Mouse (Mus musculus): ENCODE measurements around the gene Psat1.

The Psat1 gene

DNA sequence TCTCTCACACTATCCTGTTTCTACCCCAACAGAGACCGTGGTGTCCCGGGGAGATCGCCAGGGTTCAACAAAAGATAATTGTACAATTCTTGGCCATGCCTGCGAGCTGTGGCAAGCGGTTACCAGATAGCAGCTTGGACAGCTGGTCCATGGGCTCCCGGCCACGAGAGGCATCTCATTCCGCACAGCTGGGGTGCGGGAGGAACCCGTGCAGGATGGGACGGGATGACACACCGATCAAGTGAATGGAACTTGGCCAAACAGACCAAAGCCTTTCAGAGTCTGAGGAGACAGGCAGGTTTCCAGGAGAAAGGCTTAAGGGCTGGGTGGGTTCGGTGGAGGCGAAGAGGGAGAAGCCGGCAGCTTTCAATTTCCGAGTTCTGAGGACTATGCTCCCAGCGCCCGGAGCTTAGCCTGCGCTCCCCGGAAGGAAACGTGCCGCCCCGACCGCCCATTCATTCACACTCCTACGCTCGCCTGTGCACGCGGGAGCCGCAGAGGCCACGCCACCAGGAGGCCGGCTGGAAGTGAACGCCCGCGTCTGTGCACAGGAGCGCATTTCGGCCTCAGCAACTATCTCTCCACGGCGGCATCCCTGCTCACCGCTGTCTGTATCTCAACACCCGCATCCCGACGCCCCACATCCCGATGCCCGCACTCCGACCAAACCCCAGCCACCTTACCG is 22.8 kb downstream of the Psat1 start:
- peak; percentile 11 for DNase-seq (ENCODE audit: low spot score)

DNA sequence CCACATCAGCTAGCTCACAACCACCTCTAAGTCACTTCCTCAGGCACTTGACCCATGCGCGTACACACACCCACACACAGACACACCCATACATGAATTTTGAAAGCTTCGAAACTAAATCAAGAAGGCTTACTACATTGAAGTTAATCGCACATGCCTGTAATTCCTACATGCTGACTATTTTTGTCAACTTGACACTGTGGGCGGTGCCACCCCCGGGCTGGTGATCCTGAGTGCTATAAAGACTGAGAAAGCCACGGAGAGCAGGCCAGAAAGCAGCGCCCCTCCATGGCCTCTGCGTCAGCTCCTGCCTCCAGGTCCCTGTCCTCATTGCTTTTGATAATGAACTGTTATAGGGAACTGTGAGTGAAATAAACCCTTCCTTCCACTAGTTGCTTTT is 23.7 kb downstream of the Psat1 start:
- peak; percentile 14 for DNase-seq (ENCODE audit: low spot score)

GRCm38 (mm10) chr19:15919336-15919735 is 27.8 kb downstream of the Psat1 start:
- DNase-seq (ENCODE audit: low spot score) = no peak

- no peak for DNase-seq (ENCODE audit: low spot score)
These were observed 29.0 kb downstream of the Psat1 start for GRCm38 (mm10) chr19:15918111-15918510.

- DNase-seq (ENCODE audit: low spot score) = no peak
These were observed 33.7 kb downstream of the Psat1 start for GRCm38 (mm10) chr19:15913249-15913997.

DNA sequence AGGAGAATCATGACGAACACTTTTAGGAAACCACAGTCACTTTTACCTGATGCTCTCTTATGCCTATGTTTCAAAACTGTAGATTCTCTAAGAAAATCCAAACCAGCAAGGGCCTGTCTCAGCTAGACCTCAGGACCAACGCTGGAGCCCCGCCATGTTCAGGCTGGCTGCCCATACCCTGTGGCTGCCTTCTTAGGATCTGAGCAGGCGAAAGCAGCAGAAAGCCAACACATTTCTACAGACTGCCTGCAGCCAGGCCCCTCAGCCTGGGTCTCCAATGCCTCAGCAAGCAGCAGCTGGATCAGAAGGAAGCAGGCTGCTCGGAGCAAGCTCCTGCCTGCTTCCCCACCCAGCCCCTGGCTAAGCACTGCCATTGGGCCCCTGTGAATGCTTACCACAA is 35.7 kb downstream of the Psat1 start:
- no peak for DNase-seq (ENCODE audit: low spot score)

DNA sequence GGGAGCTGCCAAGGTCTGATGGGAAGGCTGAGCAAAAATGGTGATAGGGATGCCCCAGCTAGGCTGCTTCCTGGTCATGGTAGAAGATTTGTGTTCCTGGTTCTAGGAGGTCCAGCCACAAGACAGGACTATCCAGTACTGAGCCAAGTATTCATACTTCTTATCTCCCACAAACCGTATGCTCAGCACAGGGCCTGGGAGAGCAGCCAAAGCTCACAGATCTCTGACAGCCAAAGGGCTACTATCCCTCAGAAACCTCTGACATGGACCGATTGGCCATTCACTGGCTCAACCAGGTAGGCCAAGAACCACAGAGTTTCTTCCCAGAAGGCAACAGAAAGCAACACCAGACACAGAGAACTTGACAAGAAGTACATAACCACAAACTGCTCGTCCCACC is 36.1 kb downstream of the Psat1 start:
- DNase-seq (ENCODE audit: low spot score) = no peak

DNA sequence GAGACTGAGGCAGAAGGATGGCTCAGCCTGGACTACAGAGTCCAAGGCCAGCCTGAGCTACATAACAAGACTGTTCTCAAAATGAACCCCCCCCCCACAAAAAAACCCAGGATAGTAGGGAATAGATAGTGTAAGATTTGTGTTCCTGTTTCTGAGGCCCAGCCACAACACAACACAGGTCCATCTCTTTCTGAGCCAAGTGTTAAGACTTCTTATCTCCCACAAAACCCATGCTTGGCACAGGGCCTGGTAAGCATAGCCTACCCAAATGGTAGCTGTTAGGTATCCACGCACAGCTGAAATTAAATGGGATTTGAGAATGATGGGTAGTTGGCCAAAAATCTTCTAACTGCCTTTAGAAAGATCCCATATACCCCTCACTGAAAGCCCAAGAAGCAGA is 36.6 kb downstream of the Psat1 start:
- DNase-seq (ENCODE audit: low spot score) = no peak

DNA sequence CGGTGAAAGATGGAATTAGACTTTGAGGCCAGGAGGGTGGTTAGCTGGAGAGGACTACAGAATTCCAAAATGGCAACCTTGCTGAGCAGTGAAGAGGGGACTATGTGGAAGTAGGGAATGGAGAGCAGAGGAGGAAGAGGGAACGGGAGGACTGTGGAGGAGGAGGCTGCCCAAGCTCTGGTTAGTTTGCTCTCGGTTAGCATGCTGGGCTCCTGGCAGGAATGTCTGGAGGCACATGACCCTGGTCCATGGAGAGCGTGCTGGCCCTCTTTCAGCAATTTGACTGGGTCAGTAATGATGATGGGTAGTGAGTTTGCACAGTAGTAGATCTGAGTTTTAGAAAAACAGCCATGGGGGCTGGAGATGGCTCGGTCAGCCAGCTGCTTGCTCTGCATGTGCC is 39.1 kb downstream of the Psat1 start:
- DNase-seq (ENCODE audit: low spot score) = no peak

- no peak for DNase-seq (ENCODE audit: low spot score)
These were observed 42.4 kb downstream of the Psat1 start for GRCm38 (mm10) chr19:15904734-15905133.

DNA sequence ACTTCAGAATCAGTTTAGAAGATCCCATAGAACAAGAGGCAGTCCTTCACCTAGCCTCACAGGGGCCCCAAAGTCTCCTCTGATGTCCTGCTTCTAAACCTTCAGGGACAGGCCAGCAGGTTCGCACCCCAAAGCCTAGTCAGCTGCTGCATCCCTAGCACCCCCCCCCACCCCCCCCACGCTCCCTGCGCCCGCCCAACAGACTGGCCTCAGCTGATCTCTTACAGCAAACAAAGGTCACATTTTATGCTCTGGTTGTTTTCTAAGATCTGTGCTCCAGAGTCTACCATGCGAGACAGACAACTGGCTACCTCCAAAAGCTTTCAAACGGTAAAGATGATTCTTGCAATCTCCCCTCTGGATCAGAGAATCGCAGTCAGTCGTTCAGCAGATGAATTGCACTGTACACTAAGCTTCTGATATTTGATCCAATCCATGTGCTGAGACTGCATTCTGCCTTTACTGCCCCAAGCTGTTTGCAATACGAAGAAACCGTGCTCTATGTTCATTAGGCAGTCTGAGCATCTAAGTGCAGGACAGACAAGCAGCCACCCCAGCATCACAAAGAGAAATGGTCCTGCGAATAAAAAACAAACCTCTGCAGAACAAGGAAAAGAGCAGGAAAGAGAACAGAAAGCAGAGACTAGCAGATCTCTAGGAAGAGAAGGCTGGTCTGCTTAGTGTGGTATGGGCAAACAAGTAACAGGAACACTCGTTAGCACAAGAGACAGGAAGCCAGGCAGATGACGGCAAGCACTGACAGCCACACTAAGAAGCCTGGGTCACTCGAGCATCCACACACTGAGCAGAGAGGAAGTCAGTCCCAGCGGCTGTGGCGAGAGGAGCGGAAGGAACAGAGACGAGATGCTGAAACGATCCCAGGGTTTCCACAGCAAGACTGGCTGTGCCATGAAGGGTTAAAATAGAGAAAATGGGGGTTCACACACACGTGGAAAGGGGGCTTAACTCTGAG is 43.3 kb downstream of the Psat1 start:
- DNase-seq (ENCODE audit: low spot score) = no peak

DNA sequence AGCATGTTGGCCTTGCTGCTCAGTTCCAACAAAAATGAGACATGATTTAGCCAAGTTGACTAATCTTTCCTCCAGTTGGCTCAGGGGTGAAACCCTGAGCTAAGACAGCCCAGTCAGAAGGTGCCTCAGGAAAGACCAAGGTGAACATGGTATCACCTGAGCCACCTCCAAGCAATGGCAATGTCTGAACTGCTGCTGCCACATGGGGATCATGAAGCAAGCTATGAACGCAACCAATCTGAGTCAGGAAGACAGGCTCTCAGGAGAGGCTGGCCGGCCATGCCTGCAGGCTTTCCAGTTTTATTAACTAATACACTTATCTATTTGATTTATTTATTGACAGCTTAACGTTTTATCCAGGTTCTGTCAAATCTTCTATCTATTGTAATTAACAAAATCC is 51.5 kb downstream of the Psat1 start:
- DNase-seq (ENCODE audit: low spot score) = no peak

DNA sequence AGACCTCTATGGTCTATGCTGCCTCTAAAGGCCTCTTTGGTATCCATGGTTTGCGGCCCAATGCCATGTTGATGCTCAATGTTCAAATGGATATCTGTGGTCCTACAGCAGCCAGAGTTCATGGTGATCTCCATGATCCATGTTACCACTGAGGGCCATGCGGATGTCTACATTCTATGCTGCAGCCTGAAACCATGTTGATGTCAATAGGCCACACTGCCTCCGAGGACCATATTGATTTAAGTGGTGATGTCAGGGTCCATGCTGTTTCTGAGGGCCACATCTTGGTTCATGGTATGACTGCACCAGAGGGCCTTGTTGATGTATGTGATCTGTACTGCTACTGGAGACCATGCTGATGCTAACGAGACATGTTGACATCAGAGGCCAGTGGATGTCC is 55.0 kb downstream of the Psat1 start:
- DNase-seq (ENCODE audit: low spot score) = no peak

DNA sequence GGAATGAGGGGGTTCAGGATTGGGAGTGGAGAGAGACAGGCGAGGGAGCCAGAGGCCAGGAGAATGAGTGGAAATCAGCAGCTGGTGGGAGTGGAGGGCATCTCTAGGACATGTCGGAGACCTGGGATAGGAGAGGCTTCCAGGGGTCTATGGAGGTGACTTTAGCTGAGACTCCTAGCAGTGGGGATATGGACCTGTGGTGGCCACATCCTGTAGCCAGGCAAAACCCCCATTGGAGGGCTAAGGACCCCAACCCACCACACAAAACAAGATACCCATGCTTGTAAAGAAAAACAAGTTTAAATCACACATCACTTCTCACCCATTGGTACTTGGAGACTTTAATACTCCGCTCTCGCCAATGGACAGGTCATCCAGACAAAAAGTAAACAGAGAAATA is 58.7 kb downstream of the Psat1 start:
- DNase-seq (ENCODE audit: low spot score) = no peak

GRCm38 (mm10) chr19:15882705-15883426 is 64.3 kb downstream of the Psat1 start:
- peak; percentile 51 for DNase-seq (ENCODE audit: low spot score)

- no peak for DNase-seq (ENCODE audit: low spot score)
These were observed 66.4 kb downstream of the Psat1 start for GRCm38 (mm10) chr19:15880731-15881130.

DNA sequence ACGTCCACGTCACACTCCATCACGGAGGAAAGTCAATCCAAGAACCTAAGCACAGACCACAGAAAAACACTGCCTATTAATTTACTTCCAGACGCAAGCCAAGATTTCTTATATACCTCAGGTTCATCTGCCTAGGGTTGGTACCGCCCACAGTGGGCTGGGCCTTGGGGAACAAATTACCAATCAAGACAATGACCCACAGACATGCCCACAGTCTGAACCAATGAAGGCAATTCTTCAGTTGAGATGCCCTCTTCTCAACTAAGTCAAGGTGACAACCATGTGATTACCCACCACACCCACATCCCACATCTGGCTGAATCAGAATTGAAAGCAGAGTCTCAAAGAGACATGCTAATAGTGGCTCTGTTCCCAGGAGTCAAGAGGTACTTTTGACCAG is 67.9 kb downstream of the Psat1 start:
- no peak for DNase-seq (ENCODE audit: low spot score)

DNA sequence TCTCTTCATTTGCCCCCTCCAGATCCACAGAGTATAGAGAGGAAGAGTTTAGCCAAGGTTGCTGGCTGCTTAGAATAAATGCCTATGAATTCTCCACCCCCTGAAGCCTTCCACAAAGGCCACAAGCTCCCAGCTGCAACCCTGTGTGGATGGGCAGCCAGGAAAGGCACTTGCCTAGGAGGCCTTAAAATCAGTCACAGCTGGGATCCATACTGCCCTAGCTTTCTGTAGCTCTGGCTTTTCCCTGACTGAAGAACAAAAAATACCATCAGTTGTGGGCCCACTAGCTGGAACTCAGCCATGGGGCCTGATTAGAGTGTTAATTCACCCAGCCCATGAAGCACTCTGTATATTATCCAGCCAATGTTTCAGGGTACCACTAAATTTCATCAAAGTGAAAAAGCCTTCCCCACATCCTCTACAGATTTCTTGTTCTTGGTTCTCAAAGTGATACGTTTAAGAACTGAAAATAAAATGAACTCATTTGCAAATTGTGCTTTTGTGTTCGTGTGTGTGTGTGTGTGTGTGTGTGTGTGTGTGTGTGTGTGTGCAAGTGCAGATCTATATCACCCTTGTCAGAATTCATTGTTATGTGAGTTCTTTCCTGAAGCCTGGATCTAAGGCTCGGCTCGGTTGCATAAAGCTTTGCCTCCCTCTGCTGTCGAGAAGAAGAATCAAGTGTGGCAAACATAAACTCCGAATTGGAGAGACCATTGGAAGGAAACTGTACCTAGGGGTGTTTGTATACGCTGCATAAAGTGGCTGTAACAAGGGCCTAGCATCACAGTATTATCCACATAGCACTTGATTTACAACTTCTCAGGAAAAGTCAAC is 78.1 kb downstream of the Psat1 start:
- DNase-seq (ENCODE audit: low spot score) = no peak

GRCm38 (mm10) chr19:15866851-15867250 is 80.3 kb downstream of the Psat1 start:
- DNase-seq (ENCODE audit: low spot score) = no peak

GRCm38 (mm10) chr19:15866126-15866525 is 81.0 kb downstream of the Psat1 start:
- no peak for DNase-seq (ENCODE audit: low spot score)

- no peak for DNase-seq (ENCODE audit: low spot score)
These were observed 81.7 kb downstream of the Psat1 start for GRCm38 (mm10) chr19:15865431-15865830.
